Mouse (Mus musculus) frontal cortex, postnatal 10 days (tissue): Measurements from ENCODE around the gene Ttll5.
A peak's percentile ranks its signal among the peaks of the same experiment; 100 is the strongest.

Source experiments
- DNase-seq, 2 experiments: peaks; one replicate each; pipeline ENCODE4 v3.0.0; 2022; ENCODE audit warnings: low spot score in 2 of 2, mixed read lengths in 1 of 2

Gene Ttll5

GRCm38 (mm10) chr12:85926897-85927296 is 102.4 kb downstream of the Ttll5 start:
- no peak for DNase-seq

- no peak for DNase-seq
Observed at GRCm38 (mm10) chr12:85928513-85928912, 104.1 kb downstream of the Ttll5 start.

GRCm38 (mm10) chr12:85929711-85930110 is 105.3 kb downstream of the Ttll5 start:
- no peak for DNase-seq

- DNase-seq: no peak
Observed at GRCm38 (mm10) chr12:85930713-85931112, 106.3 kb downstream of the Ttll5 start.

- no peak for DNase-seq
Observed at GRCm38 (mm10) chr12:85933241-85933640, 108.8 kb downstream of the Ttll5 start.

- DNase-seq: no peak
Observed at GRCm38 (mm10) chr12:85937384-85937783, 112.9 kb downstream of the Ttll5 start.

- DNase-seq: no peak
Observed at GRCm38 (mm10) chr12:85943456-85943855, 119.0 kb downstream of the Ttll5 start.

- no peak for DNase-seq
Observed at GRCm38 (mm10) chr12:85944419-85944818, 120.0 kb downstream of the Ttll5 start.

GRCm38 (mm10) chr12:85947161-85947560 is 122.7 kb downstream of the Ttll5 start:
- DNase-seq: no peak

- no peak for DNase-seq
Observed at GRCm38 (mm10) chr12:85949667-85950066, 125.2 kb downstream of the Ttll5 start.

- DNase-seq: no peak
Observed at GRCm38 (mm10) chr12:85950371-85950770, 125.9 kb downstream of the Ttll5 start.

GRCm38 (mm10) chr12:85951036-85951435 is 126.6 kb downstream of the Ttll5 start:
- DNase-seq: no peak

GRCm38 (mm10) chr12:85951822-85952221 is 127.4 kb downstream of the Ttll5 start:
- DNase-seq: no peak

GRCm38 (mm10) chr12:85952349-85952748 is 127.9 kb downstream of the Ttll5 start:
- DNase-seq: no peak

- no peak for DNase-seq
Observed at GRCm38 (mm10) chr12:85954167-85954566, 129.7 kb downstream of the Ttll5 start.

- DNase-seq: no peak
Observed at GRCm38 (mm10) chr12:85955062-85955461, 130.6 kb downstream of the Ttll5 start.

GRCm38 (mm10) chr12:85955690-85956089 is 131.2 kb downstream of the Ttll5 start:
- DNase-seq: no peak

GRCm38 (mm10) chr12:85956251-85956650 is 131.8 kb downstream of the Ttll5 start:
- DNase-seq: peak; percentile 39 to 43

- no peak for DNase-seq
Observed at GRCm38 (mm10) chr12:85958460-85958859, 134.0 kb downstream of the Ttll5 start.

- DNase-seq: no peak
Observed at GRCm38 (mm10) chr12:85959822-85960501, 135.5 kb downstream of the Ttll5 start.

GRCm38 (mm10) chr12:85960699-85961098 is 136.2 kb downstream of the Ttll5 start:
- DNase-seq: no peak

- no peak for DNase-seq
Observed at GRCm38 (mm10) chr12:85963160-85963559, 138.7 kb downstream of the Ttll5 start.

GRCm38 (mm10) chr12:85963699-85964098 is 139.2 kb downstream of the Ttll5 start:
- DNase-seq: no peak

- DNase-seq: no peak
Observed at GRCm38 (mm10) chr12:85964436-85964835, 140.0 kb downstream of the Ttll5 start.
